Mouse (Mus musculus): ENCODE results near the gene Spata46.

DNA sequence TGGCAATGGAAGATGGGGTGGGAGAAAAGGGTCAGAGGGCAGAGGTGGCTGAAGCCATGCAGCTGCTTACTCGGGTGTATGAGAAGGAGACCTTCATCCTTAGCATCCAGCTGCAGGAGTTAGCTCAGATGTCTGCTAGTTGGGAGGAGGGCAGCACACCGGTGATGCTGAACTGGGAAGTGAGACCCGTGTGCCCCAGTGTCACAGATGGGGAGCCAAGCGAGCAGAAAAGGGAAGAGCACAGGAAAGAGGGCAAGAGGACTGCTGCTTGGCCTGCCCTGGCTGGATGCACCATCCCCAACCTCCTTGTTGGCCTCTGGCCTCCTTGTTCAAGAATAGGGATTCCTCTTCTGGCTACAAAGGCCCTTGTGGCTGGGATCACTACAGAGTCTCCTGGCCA lies 9.1 kb upstream of the Spata46 start:
- TF ChIP-seq HCFC1 (IDR thresholded peaks at IDR 0.05; ENCODE audit: borderline replicate concordance, insufficient read depth, low read length) (no peak), CHD2 (IDR thresholded peaks at IDR 0.05; ENCODE audit: low read depth, low read length) (no peak)

Measured in ES-E14 (cell line).